Mouse (Mus musculus) adrenal gland, adult 8-10 months (tissue): Measurements from ENCODE around the gene Pla2g4a. TPM values are rescaled to one million over a fixed set of nuclear protein-coding genes. Genes with fewer than 3 reads are reported as not detected.

Experiments used
- DNase-seq: peaks from one replicate; pipeline ENCODE4 v3.0.0; 2022
- total RNA-seq, 4 experiments: library from RNA; stranded (reverse); gene quantifications; 2 replicates each; pipeline ENCODE4 v1.2.4; 2022

Pla2g4a gene
- 1 to 10 TPM; 4.4 to 6.4 (median 6.0) TPM for total RNA-seq

GRCm38 (mm10) chr1:149960734-149961424, at the start of gene Pla2g4a:
Pla2g4a (minus strand) TSS chr1:149961290.
- DNase-seq = no peak

- no peak for DNase-seq
Measured at GRCm38 (mm10) chr1:150010629-150010979, 49.5 kb upstream of the Pla2g4a start.

- no peak for DNase-seq
Measured at GRCm38 (mm10) chr1:150009968-150010628, 49.0 kb upstream of the Pla2g4a start.

DNA sequence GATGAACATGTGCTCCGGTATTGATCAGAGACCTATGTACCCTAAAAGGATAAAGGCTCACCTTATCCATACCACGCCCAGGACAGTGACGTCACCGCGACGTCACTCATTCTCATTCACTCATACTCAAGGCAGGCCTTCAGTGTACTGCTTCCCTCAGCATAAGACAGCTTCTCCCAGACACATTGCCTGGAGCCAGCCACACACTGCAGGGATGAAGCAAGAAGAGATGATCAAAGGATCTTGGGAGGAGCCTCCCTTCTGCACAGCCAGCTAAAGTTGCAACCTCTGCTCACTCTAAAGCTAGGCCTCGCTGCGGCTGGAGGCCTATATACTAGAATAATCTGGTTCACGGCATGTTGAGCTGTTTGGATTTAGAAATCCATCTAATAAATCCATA, 48.0 kb upstream of the Pla2g4a start:
- DNase-seq = no peak

DNA sequence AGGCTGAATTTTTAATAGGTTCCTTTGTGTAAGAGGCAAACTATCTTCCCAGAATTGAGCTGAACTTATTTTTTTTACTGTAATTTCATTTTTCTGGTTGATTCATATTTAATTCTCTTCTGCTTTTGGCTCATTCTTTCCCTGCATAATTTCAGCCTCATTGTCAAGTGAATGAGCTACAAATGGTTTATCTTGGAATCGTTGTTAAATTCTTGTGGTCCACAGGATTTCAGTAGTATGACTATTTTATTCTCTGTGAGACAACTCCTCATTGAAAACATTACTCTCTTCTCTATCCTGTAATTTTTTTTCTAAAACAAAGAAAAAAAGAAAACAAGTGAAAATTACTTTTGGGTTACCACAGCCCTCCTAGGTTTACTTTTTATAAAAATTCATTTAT, 14.5 kb upstream of the Pla2g4a start:
- DNase-seq = no peak

DNA sequence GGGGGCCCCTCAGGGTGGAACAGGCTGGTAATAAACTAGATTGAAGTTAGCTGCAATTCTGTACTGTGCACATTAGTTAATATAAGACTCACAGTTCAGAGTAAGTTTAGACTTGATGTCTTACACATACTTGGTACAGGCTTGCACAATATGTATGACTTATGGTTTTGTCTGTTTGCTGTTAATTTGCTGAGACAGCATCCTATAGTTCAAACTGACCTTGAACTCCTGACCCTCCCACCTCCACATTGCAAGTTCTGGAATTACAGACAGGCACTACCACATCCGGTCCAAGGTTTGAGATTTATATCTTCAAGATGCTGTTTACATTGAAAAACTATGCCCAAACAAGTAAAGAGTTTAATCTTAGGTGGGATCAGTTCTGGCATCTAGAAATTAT, 4.7 kb upstream of the Pla2g4a start:
- DNase-seq = no peak

- no peak for DNase-seq
Measured at GRCm38 (mm10) chr1:149961425-149962303, 574 bp upstream of the Pla2g4a start.

GRCm38 (mm10) chr1:149960251-149960650, 839 bp downstream of the Pla2g4a start:
- no peak for DNase-seq

- no peak for DNase-seq
Measured at GRCm38 (mm10) chr1:149959069-149959468, 2.0 kb downstream of the Pla2g4a start.

GRCm38 (mm10) chr1:149955482-149955881, 5.6 kb downstream of the Pla2g4a start:
- no peak for DNase-seq

- no peak for DNase-seq
Measured at GRCm38 (mm10) chr1:149954026-149954425, 7.1 kb downstream of the Pla2g4a start.

DNA sequence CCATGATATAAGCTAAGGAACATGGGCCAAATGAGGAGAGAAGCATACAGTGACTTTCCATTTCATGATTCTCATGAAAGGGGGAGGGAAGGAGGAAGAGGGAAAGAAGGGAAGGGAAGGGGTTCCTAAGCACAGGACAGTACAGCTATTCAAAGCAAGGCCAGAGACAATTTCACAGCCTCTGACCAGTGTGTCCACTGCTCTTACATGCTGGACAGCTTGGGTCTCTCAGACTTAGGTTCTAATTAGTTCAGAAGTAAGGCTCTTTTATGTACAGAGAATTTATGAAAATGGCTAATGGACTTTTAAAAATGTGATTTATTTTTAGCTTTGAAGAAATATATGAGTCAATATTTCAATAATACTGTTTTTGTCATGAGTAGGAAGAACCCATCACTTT, 9.0 kb downstream of the Pla2g4a start:
- DNase-seq = no peak

DNA sequence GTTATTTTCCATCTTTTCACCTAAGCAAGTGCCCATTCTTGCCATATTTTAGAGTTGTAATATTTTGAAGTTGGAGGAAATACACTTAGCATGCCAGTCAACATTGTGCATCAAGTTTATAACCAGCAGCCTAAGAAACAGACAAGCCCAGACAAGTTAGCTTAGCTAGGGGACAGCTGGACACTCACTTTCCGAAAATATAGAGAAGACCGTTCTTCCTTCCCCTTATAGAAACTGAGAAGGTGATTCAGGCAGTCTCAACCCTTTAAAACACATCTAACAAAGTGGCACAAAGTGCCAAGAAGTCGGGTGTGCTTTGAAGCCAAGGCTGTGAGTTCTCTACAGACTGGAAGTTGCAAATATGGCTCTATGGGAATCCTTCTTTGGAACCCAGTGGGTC, 10.4 kb downstream of the Pla2g4a start:
- DNase-seq = no peak

- DNase-seq = no peak
Measured at GRCm38 (mm10) chr1:149950254-149950653, 10.8 kb downstream of the Pla2g4a start.

- DNase-seq = no peak
Measured at GRCm38 (mm10) chr1:149949334-149949733, 11.8 kb downstream of the Pla2g4a start.

DNA sequence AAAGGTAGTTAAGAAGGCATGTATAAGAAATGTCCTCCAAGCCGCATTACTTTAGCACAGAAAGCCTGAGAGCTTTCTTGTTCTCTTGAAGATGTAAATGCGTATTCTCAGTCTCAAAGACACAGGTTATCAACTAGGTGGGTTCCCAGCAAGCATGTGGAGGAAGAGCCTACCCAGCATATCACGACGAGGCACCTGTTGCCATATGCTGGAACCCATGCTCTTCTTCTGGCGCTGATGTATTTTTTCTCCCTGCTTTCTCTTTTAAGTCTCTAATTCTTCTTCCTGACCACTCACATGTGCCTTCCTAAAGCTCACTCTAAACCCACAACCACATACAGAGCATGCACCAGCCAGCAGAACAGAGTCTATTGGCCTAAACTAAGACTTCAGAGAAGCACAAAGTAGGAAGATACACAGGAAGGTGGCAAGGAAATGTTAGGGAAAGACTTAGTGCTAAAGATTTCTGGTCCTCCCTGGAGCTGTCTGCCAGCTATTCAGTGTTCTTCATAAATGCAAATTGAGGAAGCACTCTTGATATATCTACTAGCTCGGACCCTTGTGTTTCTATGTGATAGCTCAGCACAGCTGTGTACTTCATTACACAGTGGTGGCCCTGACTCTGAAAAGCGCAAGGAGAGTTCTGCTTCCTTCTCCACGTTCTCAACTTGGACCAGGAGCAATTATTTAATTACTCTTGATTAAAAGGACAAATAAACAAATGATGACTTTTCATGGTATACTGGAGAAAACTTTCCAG, 12.8 kb downstream of the Pla2g4a start:
- DNase-seq = no peak

DNA sequence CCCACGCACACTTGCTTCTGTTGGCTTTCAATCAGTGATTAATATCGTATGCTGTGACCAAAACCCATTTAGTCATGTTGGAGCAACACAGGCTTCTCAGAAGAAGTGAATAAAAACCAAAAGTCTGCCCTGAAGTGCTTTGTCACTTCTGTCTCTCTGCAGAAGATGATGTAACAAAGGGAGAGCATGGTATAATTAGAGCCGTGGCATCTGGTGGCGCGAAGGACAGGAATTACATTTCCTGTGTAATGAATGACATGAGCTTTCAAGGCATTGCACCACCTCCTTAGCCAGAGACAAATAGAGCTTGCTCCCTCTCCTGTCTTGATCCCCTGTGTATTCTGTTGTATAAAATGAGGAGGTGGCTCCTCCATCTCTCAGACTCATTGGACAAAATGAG, 14.1 kb downstream of the Pla2g4a start:
- no peak for DNase-seq

DNA sequence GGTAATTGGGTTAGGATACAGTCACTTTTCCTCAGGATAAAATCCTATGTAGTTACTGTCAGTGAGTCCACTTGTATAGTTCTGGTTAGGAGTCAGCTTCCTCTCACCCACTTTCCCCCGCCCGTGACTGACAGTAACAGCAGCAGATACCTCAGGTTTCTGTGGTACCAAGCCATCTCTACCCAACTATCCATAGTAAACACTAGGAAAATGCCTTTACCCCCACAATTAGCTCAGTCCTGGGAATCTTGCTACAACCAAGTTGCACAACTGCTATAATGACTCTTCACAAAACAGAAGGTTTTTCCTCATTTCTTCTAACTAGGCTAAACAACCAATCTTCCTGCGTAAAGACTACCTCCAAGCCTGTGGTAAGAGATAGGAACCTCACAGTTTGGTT, 14.7 kb downstream of the Pla2g4a start:
- DNase-seq = no peak

DNA sequence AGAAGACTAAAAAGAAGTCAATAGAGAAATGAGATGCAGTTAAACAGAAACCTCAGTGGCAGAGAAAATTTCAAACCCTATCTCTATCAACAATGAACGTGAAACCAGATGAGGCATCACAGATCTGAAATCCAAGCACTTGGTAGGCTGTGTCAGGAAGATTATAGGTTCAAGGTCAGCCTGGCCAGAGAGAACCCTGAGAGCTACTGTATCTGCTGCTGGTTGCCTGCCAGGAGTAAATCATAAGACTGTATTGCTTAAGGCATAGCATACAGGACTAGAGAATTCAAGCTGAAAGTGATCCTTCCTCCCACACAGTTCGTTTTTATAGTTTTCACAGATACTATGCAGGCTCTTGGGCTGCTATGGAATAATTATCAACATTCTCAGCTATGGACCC, 17.5 kb downstream of the Pla2g4a start:
- DNase-seq = no peak

DNA sequence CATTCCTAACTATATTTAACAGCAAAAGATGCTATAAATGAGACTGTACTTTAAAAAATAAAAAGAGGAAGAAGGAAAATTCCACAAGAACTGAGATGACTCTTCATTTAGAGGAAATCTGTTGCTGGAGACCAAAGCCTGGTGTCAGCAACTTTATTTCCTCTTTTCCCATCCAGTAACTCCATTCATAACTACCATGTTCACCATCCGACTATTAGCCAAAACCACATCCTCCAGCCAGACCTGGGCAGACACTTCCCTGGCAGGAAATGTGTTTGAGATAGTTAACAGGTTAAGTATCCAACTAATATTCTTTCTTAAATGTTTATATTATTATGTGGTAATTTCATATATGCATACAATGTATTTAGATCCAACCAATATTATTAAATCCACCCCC, 20.8 kb downstream of the Pla2g4a start:
- DNase-seq = no peak

DNA sequence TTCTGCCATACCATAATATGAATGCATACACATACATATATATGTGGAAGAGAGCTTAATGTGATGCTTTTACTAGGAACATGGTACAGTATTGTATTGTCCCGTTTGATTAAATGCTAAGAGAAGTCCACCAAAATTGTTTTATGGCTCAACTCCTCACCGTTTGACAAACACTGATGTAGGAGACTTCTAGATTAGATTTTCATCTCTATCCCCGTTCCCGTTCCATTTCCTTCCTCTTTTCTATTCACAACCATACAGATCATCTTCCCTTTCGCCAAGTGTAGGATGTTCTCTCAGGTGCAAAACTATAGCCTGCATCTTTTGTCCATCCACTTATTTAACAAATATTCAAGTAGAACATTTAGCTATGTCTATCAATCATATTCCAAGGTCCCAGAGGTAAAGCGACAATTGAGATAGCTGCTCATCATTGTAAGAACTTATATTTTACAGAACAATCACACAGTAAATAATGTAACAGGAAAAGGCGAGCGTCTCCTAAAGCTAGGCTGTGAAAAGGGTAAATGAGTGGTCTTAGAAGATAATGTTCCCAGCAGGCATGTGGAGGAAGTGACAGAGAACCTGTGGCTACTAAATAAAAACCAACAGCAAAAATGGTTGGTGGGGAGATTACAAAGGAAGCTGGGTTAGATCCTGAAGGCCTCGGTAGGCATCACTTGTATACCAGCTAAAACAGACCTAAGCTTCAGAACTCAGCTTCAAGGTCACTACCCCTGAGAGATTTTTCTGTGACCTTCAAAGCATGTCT, 21.6 kb downstream of the Pla2g4a start:
- no peak for DNase-seq

DNA sequence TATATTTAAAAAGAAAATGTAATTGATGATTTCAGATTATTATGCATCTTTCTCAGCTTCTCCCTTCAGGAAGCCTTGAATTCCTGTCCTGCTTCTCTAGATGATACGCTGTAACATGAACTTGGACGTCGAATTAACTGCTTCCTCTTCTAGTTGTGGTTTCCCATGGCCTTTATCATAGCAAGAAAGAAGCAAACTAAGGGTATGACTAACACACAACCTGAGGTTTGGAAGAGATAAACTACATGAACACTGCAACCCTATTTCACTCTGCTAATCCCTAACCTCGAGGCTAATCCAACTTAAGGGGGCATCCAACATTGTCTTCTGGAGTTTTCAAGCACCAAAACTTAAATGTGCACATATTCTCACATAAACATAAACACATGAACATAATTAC, 23.3 kb downstream of the Pla2g4a start:
- no peak for DNase-seq
